Mouse (Mus musculus) right cerebral cortex, adult 18-20 months (tissue): Measurements from ENCODE around the gene Irf7.

Experiments
- DNase-seq: peaks from one replicate; pipeline ENCODE4 v3.0.0; 2022; ENCODE audit warnings: mixed read lengths

Gene Irf7

GRCm38 (mm10) chr7:141218557-141219133 lies 47.6 kb downstream of the Irf7 start:
- DNase-seq, result no peak

GRCm38 (mm10) chr7:141218141-141218540 lies 48.1 kb downstream of the Irf7 start:
- no peak for DNase-seq

GRCm38 (mm10) chr7:141217343-141218013 lies 48.8 kb downstream of the Irf7 start:
- DNase-seq, result no peak

- DNase-seq, result no peak
Measured at GRCm38 (mm10) chr7:141216894-141217293, 49.4 kb downstream of the Irf7 start.

GRCm38 (mm10) chr7:141215880-141216733 lies 50.2 kb downstream of the Irf7 start:
- no peak for DNase-seq

GRCm38 (mm10) chr7:141215101-141215879 lies 51.0 kb downstream of the Irf7 start, which contains the start of gene Rassf7:
Gene Rassf7 (plus strand): TSS chr7:141215860.
- DNase-seq, result peak; percentile 89

- DNase-seq, result no peak
Measured at GRCm38 (mm10) chr7:141214310-141214709, 52.0 kb downstream of the Irf7 start.

- no peak for DNase-seq
Measured at GRCm38 (mm10) chr7:141213605-141214235, 52.6 kb downstream of the Irf7 start, which contains the start of gene Lmntd2. Gene Lmntd2 (minus strand): TSS chr7:141214080.

GRCm38 (mm10) chr7:141213133-141213532 lies 53.1 kb downstream of the Irf7 start:
- no peak for DNase-seq
